Mouse (Mus musculus): ENCODE measurements at regions not wholly inside any gene's neighbourhood (a gene's known extent, or its start where the extent isn't known, plus 50 kb on each side); places are given as distances from the start of the nearest gene placed in this dataset.

- DNase-seq (ENCODE audit: extremely low spot score, low read depth, low spot score), result no peak
These were observed 288.8 kb upstream of the Zfp637 start for GRCm38 (mm10) chr6:117552006-117552667.

- no peak for DNase-seq (ENCODE audit: extremely low spot score, low read depth, low spot score)
These were observed 277.8 kb upstream of the Zfp637 start for GRCm38 (mm10) chr6:117563159-117563558.

GRCm38 (mm10) chr6:117563704-117564103 lies 277.3 kb upstream of the Zfp637 start:
- DNase-seq (ENCODE audit: extremely low spot score, low read depth, low spot score), result no peak

- DNase-seq (ENCODE audit: extremely low spot score, low read depth, low spot score), result no peak
These were observed 274.2 kb upstream of the Zfp637 start for GRCm38 (mm10) chr6:117566786-117567185.

GRCm38 (mm10) chr6:117567691-117568090 lies 273.3 kb upstream of the Zfp637 start:
- DNase-seq (ENCODE audit: extremely low spot score, low read depth, low spot score), result no peak

GRCm38 (mm10) chr6:117569576-117570326 lies 271.2 kb upstream of the Zfp637 start:
- DNase-seq (ENCODE audit: extremely low spot score, low read depth, low spot score), result no peak

GRCm38 (mm10) chr6:117570346-117570745 lies 270.6 kb upstream of the Zfp637 start:
- no peak for DNase-seq (ENCODE audit: extremely low spot score, low read depth, low spot score)

- no peak for DNase-seq (ENCODE audit: extremely low spot score, low read depth, low spot score)
These were observed 270.2 kb upstream of the Zfp637 start for GRCm38 (mm10) chr6:117570791-117571190.

- no peak for DNase-seq (ENCODE audit: extremely low spot score, low read depth, low spot score)
These were observed 269.0 kb upstream of the Zfp637 start for GRCm38 (mm10) chr6:117572006-117572405.

- DNase-seq (ENCODE audit: extremely low spot score, low read depth, low spot score), result no peak
These were observed 267.6 kb upstream of the Zfp637 start for GRCm38 (mm10) chr6:117573371-117573770.

GRCm38 (mm10) chr6:117574146-117574545 lies 266.8 kb upstream of the Zfp637 start:
- no peak for DNase-seq (ENCODE audit: extremely low spot score, low read depth, low spot score)

- no peak for DNase-seq (ENCODE audit: extremely low spot score, low read depth, low spot score)
These were observed 265.9 kb upstream of the Zfp637 start for GRCm38 (mm10) chr6:117575057-117575456.

GRCm38 (mm10) chr6:117576021-117576420 lies 265.0 kb upstream of the Zfp637 start:
- DNase-seq (ENCODE audit: extremely low spot score, low read depth, low spot score), result no peak

GRCm38 (mm10) chr6:117577539-117578521 lies 263.1 kb upstream of the Zfp637 start:
- DNase-seq (ENCODE audit: extremely low spot score, low read depth, low spot score), result no peak

GRCm38 (mm10) chr6:117580951-117581350 lies 260.0 kb upstream of the Zfp637 start:
- DNase-seq (ENCODE audit: extremely low spot score, low read depth, low spot score), result no peak

- DNase-seq (ENCODE audit: extremely low spot score, low read depth, low spot score), result no peak
These were observed 257.9 kb upstream of the Zfp637 start for GRCm38 (mm10) chr6:117583121-117583520.

GRCm38 (mm10) chr6:117584563-117584962 lies 256.4 kb upstream of the Zfp637 start:
- no peak for DNase-seq (ENCODE audit: extremely low spot score, low read depth, low spot score)

GRCm38 (mm10) chr6:117596166-117596840 lies 244.7 kb upstream of the Zfp637 start:
- DNase-seq (ENCODE audit: extremely low spot score, low read depth, low spot score), result no peak

- DNase-seq (ENCODE audit: extremely low spot score, low read depth, low spot score), result no peak
These were observed 236.1 kb upstream of the Zfp637 start for GRCm38 (mm10) chr6:117604834-117605233.

GRCm38 (mm10) chr6:117605685-117606084 lies 235.3 kb upstream of the Zfp637 start:
- DNase-seq (ENCODE audit: extremely low spot score, low read depth, low spot score), result no peak

- DNase-seq (ENCODE audit: extremely low spot score, low read depth, low spot score), result no peak
These were observed 234.8 kb upstream of the Zfp637 start for GRCm38 (mm10) chr6:117606211-117606610.
